Mouse (Mus musculus): ENCODE data around the gene Clrn2.

DNA sequence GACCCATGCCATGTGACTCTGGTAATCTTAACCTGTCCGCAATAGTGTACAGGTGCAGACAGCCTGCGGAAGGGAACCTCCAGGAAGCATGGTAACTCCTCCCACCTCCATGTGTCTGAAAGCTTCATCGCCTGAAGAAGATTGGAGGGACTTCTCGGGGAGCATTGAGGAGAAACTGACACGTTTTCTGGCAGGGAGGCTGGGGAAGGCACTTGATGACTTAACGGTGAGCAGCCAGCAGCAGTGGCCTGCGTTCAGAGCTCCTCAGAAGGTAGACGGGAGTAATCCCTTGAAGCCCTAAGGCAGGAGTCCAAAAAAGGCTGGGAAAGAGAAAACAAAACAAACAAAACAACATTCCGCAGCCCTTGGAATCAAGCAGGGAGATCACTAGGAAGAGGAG is 905 bp downstream of the Clrn2 start:
- TF ChIP-seq CTCF (IDR thresholded peaks at IDR 0.05; ENCODE audit: borderline replicate concordance, insufficient read depth, low read depth, low read length) = no peak
- TF ChIP-seq POLR2A (IDR thresholded peaks at IDR 0.05; ENCODE audit: borderline replicate concordance, insufficient read depth, low read length) = no peak
